Mouse (Mus musculus) liver, adult 2 months (tissue): ENCODE measurements around the gene Rpl19.

Source experiments
- CTCF ChIP-seq: fragments of 200-500 bp; IDR thresholded peaks from 2 replicates; pipeline ENCODE4 v1.5.1; 2011; ENCODE audit warnings: low read depth, low read length, control low read depth
- POLR2A ChIP-seq: fragments of 200-500 bp; IDR thresholded peaks from 2 replicates; pipeline ENCODE4 v1.6.1; 2011; ENCODE audit warnings: low read length, control low read depth; ENCODE audit not compliant: insufficient read depth; ENCODE audit errors: extremely low read depth

DNA sequence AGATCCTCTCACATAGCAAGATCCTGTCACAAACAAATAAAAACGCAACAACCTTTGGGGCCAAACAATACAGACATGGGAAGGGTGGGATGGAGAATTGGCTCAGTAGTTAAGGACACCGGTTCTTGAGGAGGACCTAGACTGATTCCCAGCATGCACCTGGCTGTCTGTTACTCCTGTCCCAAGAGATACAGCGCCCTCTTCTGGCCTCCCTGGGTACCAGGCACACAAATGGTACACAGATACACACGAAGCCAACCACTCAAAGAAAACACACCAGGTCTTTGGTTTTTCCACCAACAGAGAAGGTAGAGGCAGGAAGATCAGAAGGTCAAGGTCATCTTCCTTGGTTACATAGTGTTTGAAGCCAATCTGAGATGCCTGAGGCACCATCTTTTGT is 19.1 kb downstream of the Rpl19 start:
- TF ChIP-seq CTCF (no peak), POLR2A (no peak)
